Mouse (Mus musculus) E14TG2a.4 (cell line): ENCODE measurements around the gene Rps19.

ENCODE experiments used
- H3K27me3 ChIP-seq: 2 replicates; pipeline ENCODE4 v1.6.1; 2014; ENCODE audit warnings: low read length, control low read depth; ENCODE audit not compliant: insufficient read depth
- H3K36me3 ChIP-seq: 2 replicates; pipeline ENCODE4 v1.6.1; 2014; ENCODE audit warnings: low read length, control low read depth; ENCODE audit not compliant: insufficient read depth
- H3K4me1 ChIP-seq: replicated peaks from 2 replicates; pipeline ENCODE4 v1.6.1; 2014; ENCODE audit warnings: low read depth, low read length, control low read depth
- H3K4me3 ChIP-seq: replicated peaks from 2 replicates; pipeline ENCODE4 v1.5.1; 2014; ENCODE audit warnings: mild to moderate bottlenecking, low read length
- H3K9me3 ChIP-seq: 2 replicates; pipeline ENCODE4 v1.6.1; 2014; ENCODE audit warnings: low read length, control low read depth
- CTCF ChIP-seq: conservative IDR thresholded peaks from 2 replicates; pipeline ENCODE4 v1.5.1; 2014; ENCODE audit warnings: low read length
- NANOG ChIP-seq: IDR thresholded peaks from 2 replicates; pipeline ENCODE4 v1.6.1; 2014; ENCODE audit warnings: borderline replicate concordance, low read length, mixed read lengths
- POU5F1 ChIP-seq: IDR thresholded peaks from 2 replicates; pipeline ENCODE4 v1.6.1; 2014; ENCODE audit warnings: low read length, borderline replicate concordance

The Rps19 gene

DNA sequence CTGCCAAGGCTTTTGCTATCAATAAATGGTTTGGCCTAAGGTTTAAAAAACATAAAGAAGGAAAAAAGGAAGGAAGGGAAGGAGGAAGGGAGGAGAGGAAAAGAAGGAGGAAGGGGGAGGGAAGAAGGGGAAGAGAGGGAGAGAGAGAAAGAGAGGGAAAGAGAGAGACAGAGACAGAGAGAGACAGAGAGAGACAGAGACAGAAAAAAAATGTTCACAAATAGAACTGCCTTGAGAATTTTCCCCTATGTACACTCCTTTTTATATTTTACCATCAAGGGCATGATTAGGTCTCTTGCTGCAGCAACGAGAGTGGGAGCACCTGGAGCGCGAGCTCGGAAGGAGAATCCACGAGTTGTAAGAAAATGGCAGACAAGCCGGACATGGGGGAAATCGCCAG, 22.3 kb upstream of the Rps19 start, which contains the start of gene Gm9844:
Gm9844 (plus strand) TSS at position 301 of the 400 bp plus-strand sequence.
- Histone ChIP-seq H3K9me3 (no peaks in the 10 kb centered on the region), H3K4me3 (no peak within 1 kb of the TSS), H3K36me3 (no peaks in the 10 kb centered on the region), H3K27me3 (peaks cover 30% of the 10 kb centered on the region), H3K4me1 (peaks cover 21% of the 10 kb centered on the region)
- TF ChIP-seq NANOG = no peak
- TF ChIP-seq CTCF = no peak
- TF ChIP-seq POU5F1 = no peak

DNA sequence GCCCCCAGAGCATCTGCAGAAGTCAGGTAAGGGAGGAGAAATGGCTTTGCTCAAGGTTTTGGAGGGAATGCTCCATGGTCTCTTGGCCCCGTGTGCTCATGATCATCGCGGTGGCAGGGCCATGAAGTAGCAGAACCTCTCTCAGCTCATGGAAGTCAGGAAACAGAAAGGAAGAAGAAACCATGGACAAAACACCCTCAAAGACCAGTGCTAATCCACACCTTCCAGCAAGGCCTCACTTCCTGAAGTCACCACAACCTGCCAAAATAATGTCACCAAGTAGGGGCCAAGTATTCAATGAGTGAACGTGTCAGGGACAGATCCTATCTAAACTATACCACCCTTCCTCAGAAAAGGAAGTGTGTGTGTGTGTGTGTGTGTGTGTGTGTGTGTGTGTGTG, 21.3 kb upstream of the Rps19 start:
- Histone ChIP-seq H3K36me3 (no peaks in the 10 kb centered on the region), H3K4me1 (peaks cover 11% of the 10 kb centered on the region), H3K9me3 (no peaks in the 10 kb centered on the region), H3K27me3 (peaks cover 37% of the 10 kb centered on the region), H3K4me3 (no peak overlapping the region)
- TF ChIP-seq NANOG (no peak), CTCF (no peak), POU5F1 (no peak)

DNA sequence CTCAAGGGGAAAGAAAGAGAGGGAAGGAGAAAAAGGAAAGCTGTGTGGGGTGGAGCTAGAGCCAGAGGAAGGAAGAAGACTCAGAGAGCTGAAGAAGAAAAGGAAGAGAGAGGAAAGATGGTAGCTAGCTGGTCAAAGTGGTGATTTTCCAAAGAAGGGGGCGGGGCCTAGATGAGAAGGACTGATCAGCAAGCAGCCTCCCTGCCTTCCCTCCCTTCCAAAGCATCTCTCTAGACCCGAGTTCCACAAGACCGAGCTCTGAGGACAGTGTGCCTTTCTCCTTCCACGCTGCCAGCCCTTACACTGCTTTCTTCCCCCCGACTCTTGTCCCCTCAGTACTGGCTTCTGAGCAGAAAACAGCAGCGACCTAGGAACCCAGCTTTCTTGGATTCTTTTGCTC, 20.0 kb upstream of the Rps19 start:
- Histone ChIP-seq H3K36me3 (no peaks in the 10 kb centered on the region), H3K4me3 (no peak overlapping the region), H3K4me1 (peaks cover 11% of the 10 kb centered on the region), H3K9me3 (no peaks in the 10 kb centered on the region), H3K27me3 (peaks cover 45% of the 10 kb centered on the region)
- TF ChIP-seq NANOG (no peak), POU5F1 (no peak), CTCF (no peak)

DNA sequence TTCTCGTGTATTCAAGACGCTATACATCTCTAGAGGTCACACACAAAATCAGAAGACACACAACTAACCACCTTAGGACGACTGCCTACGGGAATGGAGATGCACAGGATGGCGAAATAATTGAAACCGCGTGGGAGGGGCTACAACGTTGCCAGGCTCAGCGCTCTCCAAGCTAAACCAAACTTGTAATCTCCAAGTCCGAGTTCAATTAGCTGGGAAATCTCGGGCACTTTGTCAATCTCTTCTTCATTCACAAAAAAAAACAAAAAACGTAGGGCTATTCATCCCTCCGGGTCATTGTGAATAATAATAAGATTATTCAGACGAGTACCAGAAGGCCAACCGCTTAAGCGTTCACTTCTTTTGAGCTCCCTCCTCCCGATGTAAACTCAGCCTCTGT, 15.1 kb upstream of the Rps19 start:
- peaks cover 82% of the 10 kb centered on the region for H3K27me3 ChIP-seq
- TF ChIP-seq NANOG = no peak
- TF ChIP-seq CTCF = no peak
- TF ChIP-seq POU5F1 = no peak
- H3K36me3 ChIP-seq = no peaks in the 10 kb centered on the region
- peaks cover 28% of the 10 kb centered on the region for H3K4me1 ChIP-seq
- H3K9me3 ChIP-seq = no peaks in the 10 kb centered on the region
- H3K4me3 ChIP-seq = no peak overlapping the region; the same call in 1 of the 2 replicates

DNA sequence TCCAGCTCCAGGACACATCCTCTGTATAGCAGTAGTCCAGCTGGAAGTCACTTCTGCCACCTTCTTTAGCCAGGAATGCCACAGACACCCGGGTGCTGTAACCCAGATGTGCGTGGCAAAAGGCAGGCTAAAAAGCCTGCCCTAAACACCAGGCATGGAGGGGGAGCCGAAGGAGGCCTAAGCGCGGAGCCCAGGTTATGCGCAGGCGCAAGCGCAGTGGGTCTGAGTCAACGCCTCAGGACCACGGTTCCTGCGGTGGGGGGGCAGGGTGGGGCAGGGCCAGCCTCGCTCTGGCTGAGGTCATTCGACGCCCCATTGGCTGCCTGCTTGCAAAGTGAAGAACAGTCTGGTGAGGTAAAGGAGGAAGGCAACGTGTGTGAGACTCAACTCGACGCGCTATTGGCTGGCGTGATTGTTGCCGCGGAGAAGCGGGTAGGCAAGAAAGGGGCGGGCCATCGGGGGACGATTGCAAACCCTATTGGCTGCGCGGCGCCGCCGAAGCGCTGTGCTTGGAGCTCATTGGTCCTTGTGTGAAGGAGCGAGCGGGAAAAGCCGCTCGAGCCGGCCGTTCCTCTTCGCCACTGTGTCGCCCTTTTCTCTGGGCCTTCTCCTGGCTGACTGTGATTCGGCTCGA, 14.5 kb upstream of the Rps19 start, which contains the start of the genes Lypd4 and Dmrtc2:
Lypd4 (minus strand) TSS at position 410 of the 634 bp plus-strand sequence.
Dmrtc2 (plus strand) TSS at position 526 of the 634 bp plus-strand sequence.
- Histone ChIP-seq H3K27me3 (peaks cover 83% of the 10 kb centered on the region), H3K4me3 (peak within 1 kb of the TSS; percentile 23; the same call in 1 of the 2 replicates), H3K36me3 (no peaks in the 10 kb centered on the region), H3K9me3 (no peaks in the 10 kb centered on the region), H3K4me1 (peaks cover 28% of the 10 kb centered on the region)
- TF ChIP-seq CTCF = no peak
- TF ChIP-seq NANOG = no peak
- no peak for TF ChIP-seq POU5F1

DNA sequence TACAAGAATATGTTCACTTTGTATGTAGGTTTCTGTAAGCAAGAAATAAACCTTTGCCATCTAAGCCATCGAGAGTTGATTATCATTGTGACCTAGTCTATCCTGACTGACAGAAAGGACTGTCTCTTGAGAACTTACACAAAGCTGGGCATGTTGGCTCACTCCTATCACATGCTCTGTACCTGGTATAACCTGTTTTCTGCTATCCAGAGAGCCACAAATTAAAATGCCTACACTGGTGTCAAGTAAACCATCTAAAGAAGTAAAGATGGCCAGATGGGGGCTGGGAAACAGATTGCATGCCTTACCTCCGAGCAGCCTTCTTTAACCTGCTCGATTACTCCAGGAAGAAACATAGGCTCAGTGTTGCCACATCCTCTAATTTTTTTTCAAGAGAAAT, 6.6 kb upstream of the Rps19 start:
- Histone ChIP-seq H3K4me1 (peaks cover 81% of the 10 kb centered on the region), H3K9me3 (no peaks in the 10 kb centered on the region), H3K27me3 (peaks cover 37% of the 10 kb centered on the region), H3K36me3 (no peaks in the 10 kb centered on the region; the same call in 1 of the 2 replicates), H3K4me3 (no peak overlapping the region)
- TF ChIP-seq POU5F1 = no peak
- no peak for TF ChIP-seq CTCF
- TF ChIP-seq NANOG = no peak

DNA sequence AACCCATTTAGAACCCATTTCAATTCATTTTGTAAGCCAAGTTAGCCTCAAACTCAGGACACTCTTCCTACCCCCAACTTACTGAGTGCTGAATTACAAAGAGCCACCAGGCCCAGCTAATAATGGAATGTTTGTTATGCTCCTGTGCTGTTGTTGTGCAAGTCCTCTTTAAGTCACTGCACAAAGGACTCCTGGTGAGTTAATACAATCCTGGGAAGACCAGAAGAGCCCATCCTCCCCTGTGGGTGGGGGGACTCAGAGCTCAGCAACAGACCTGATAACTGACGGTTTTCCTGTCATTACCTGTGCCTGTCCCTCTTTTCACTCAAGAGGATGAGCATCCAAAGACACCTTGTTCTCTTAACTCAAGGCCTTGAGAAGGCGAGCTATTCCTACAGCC, 4.6 kb upstream of the Rps19 start:
- H3K4me1 ChIP-seq = peaks cover 77% of the 10 kb centered on the region
- peak overlapping the region; percentile 51 for H3K4me3 ChIP-seq
- H3K9me3 ChIP-seq = no peaks in the 10 kb centered on the region
- no peaks in the 10 kb centered on the region; the same call in 1 of the 2 replicates for H3K36me3 ChIP-seq
- H3K27me3 ChIP-seq = peaks cover 18% of the 10 kb centered on the region
- TF ChIP-seq POU5F1 (peak; percentile 85; the same call in 1 of the 2 replicates), CTCF (no peak), NANOG (peak; percentile 89)

DNA sequence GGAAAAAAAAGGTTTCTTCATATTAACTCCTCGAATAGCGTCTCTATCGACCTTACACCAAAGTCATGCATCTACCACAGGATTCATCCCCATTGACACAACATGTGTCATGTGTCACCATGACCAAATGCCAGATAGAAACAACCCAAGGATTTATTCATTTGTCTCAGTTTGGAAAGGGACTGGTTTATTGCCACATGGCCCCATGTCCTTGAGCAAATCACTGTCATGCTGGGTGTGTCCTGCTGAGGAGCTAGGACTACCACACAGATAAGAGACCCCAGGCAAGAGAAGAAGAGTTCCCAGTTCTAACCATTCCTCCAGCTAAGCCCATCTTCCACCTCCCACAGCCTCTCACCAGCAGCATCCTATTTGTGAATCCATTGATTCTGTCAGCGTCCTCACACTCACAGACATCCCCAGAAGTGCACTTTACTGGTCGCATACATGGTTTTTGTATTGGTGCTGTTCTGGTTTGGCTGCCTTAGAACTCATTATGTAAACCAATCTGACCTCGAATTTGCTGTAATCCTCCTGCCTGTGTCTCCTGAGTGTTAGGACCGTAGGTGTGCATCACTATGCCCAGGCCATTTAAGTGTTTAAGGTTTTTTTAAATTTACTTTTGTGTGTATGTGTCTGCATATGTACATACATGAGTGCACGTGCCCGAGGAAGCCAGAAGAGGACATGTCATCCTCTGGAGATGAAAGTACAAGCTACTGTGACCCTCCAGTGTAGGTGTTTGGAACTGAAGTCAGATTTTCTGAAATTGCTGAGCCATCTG, 1.6 kb upstream of the Rps19 start:
- Histone ChIP-seq H3K9me3 (no peaks in the 10 kb centered on the region), H3K4me3 (no peak overlapping the region), H3K4me1 (peaks cover 76% of the 10 kb centered on the region), H3K27me3 (no peaks in the 10 kb centered on the region), H3K36me3 (peaks cover 28% of the 10 kb centered on the region)
- TF ChIP-seq CTCF = no peak
- no peak for TF ChIP-seq POU5F1
- no peak for TF ChIP-seq NANOG

DNA sequence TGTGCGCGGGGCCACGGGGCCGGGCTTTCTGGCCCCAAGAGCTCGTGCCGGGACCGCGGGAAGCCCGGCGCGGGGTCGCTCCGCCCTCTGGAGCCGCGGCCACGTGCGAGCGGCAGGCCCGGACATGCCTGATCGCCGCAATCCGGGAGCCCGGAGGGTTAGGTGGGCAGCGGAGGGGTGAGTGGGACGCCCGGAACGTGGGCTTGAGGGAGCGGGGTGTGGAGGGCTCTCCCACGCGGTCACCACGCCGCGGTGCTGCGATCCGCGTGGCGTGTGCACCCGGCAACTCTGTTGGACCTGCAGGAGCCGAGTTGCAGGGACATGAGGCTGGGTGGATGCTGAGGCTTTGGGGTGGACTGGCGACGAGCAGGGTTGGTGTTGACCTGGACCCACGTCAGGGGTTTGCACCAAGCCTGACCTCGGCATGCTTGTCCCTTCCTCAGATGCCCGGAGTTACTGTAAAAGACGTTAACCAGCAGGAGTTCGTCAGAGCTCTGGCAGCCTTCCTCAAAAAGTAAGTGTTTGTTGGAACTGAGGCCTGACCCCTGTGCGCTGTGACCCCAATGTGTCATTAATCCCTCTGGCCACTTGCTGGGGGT, 621 bp downstream of the Rps19 start:
- Histone ChIP-seq H3K27me3 (no peaks in the 10 kb centered on the region), H3K9me3 (no peaks in the 10 kb centered on the region), H3K4me1 (peaks cover 77% of the 10 kb centered on the region), H3K4me3 (peak overlapping the region; percentile 99), H3K36me3 (peaks cover 50% of the 10 kb centered on the region)
- no peak for TF ChIP-seq NANOG
- TF ChIP-seq POU5F1 = no peak
- TF ChIP-seq CTCF = no peak
